Mouse (Mus musculus): ENCODE results near the gene Ifna4. TPM values are rescaled to one million over a fixed set of nuclear protein-coding genes. Genes with fewer than 3 reads are reported as not detected.
"Not testable (repeated sequence)": the region's sequence is repeated elsewhere in the genome, so short reads cannot be mapped to it uniquely, and the experiment has no call there.

Gene Ifna4
- polyA plus RNA-seq (2012; rRNA removed) = not detected in 2 replicates

GRCm38 (mm10) chr4:88841438-88841911, at the start of gene Ifna4:
TSS of gene Ifna4 (plus strand) at chr4:88841861.
- no peak for DNase-seq (ENCODE audit: low spot score)

- DNase-seq (ENCODE audit: low spot score) = peak; percentile 89
Observed at GRCm38 (mm10) chr4:88793936-88794675, 47.6 kb upstream of the Ifna4 start, which contains the start of gene Gm13275. TSS of gene Gm13275 (plus strand) at chr4:88794487.

GRCm38 (mm10) chr4:88797097-88797496, 44.6 kb upstream of the Ifna4 start, which contains the start of gene Gm13279:
TSS of gene Gm13279 (plus strand) at chr4:88797397.
- DNase-seq (ENCODE audit: low spot score) = not testable (repeated sequence)

- DNase-seq (ENCODE audit: low spot score) = not testable (repeated sequence)
Observed at GRCm38 (mm10) chr4:88799365-88799764, 42.3 kb upstream of the Ifna4 start, which contains the start of gene Gm13285. TSS of gene Gm13285 (plus strand) at chr4:88799665.

GRCm38 (mm10) chr4:88802954-88803353, 38.7 kb upstream of the Ifna4 start, which contains the start of gene Gm13287:
TSS of gene Gm13287 (plus strand) at chr4:88803254.
- not testable (repeated sequence) for DNase-seq (ENCODE audit: low spot score)

- DNase-seq (ENCODE audit: low spot score) = not testable (repeated sequence)
Observed at GRCm38 (mm10) chr4:88805231-88805630, 36.4 kb upstream of the Ifna4 start, which contains the start of gene Gm13288. TSS of gene Gm13288 (plus strand) at chr4:88805531.

- DNase-seq (ENCODE audit: low spot score) = not testable (repeated sequence)
Observed at GRCm38 (mm10) chr4:88805761-88806160, 35.9 kb upstream of the Ifna4 start.

GRCm38 (mm10) chr4:88815928-88816327, 25.7 kb upstream of the Ifna4 start, which contains the start of gene Ifna7:
TSS of gene Ifna7 (plus strand) at chr4:88816228.
- DNase-seq (ENCODE audit: low spot score) = no peak

- no peak for DNase-seq (ENCODE audit: low spot score)
Observed at GRCm38 (mm10) chr4:88819659-88820058, 22.0 kb upstream of the Ifna4 start, which contains the start of gene Ifna11. TSS of gene Ifna11 (plus strand) at chr4:88819959.

GRCm38 (mm10) chr4:88822995-88823394, 18.7 kb upstream of the Ifna4 start:
- DNase-seq (ENCODE audit: low spot score) = no peak

GRCm38 (mm10) chr4:88827116-88827515, 14.5 kb upstream of the Ifna4 start, which contains the start of gene Ifna6:
TSS of gene Ifna6 (plus strand) at chr4:88827416.
- not testable (repeated sequence) for DNase-seq (ENCODE audit: low spot score)

- no peak for DNase-seq (ENCODE audit: low spot score)
Observed at GRCm38 (mm10) chr4:88830523-88830922, 11.1 kb upstream of the Ifna4 start.

- not testable (repeated sequence) for DNase-seq (ENCODE audit: low spot score)
Observed at GRCm38 (mm10) chr4:88835225-88835624, 6.4 kb upstream of the Ifna4 start, which contains the start of gene Ifna5. TSS of gene Ifna5 (plus strand) at chr4:88835525.

GRCm38 (mm10) chr4:88838828-88839227, 2.8 kb upstream of the Ifna4 start:
- DNase-seq (ENCODE audit: low spot score) = no peak

GRCm38 (mm10) chr4:88840058-88840457, 1.6 kb upstream of the Ifna4 start:
- DNase-seq (ENCODE audit: low spot score) = no peak

- no peak for DNase-seq (ENCODE audit: low spot score)
Observed at GRCm38 (mm10) chr4:88845334-88845733, 3.7 kb downstream of the Ifna4 start.

- DNase-seq (ENCODE audit: low spot score) = no peak
Observed at GRCm38 (mm10) chr4:88849698-88850097, 8.0 kb downstream of the Ifna4 start, which contains the start of gene Ifna1. TSS of gene Ifna1 (plus strand) at chr4:88850087.

- no peak for DNase-seq (ENCODE audit: low spot score)
Observed at GRCm38 (mm10) chr4:88851026-88851763, 9.5 kb downstream of the Ifna4 start.

- DNase-seq (ENCODE audit: low spot score) = no peak
Observed at GRCm38 (mm10) chr4:88859214-88859613, 17.6 kb downstream of the Ifna4 start.

- DNase-seq (ENCODE audit: low spot score) = no peak
Observed at GRCm38 (mm10) chr4:88863309-88863708, 21.6 kb downstream of the Ifna4 start.

GRCm38 (mm10) chr4:88864599-88864998, 22.9 kb downstream of the Ifna4 start:
- no peak for DNase-seq (ENCODE audit: low spot score)

GRCm38 (mm10) chr4:88865011-88865569, 23.4 kb downstream of the Ifna4 start:
- DNase-seq (ENCODE audit: low spot score) = no peak
